Mouse (Mus musculus) MEL (cell line): ENCODE measurements around the gene Ttc29. TPM values are rescaled to one million over a fixed set of nuclear protein-coding genes. Genes with fewer than 3 reads are reported as not detected.

ENCODE experiments used
- DNase-seq: peaks from one replicate; pipeline ENCODE4 v3.0.0; 2011; ENCODE audit warnings: low read depth, low spot score
- H3K27ac ChIP-seq: 2 replicates; pipeline ENCODE4 v1.5.1; 2012; ENCODE audit warnings: low read depth, mild to moderate bottlenecking, control low read depth, low read length, moderate library complexity; ENCODE audit not compliant: control insufficient read depth
- H3K27me3 ChIP-seq, 2 experiments: fragments of 150-350 bp in 1 of 2; sonication (generic) in 1 of 2; 2 replicates each; pipeline ENCODE4 v1.6.1; 2012; ENCODE audit warnings: low read length in 2 of 2, mild to moderate bottlenecking in 2 of 2, improper control_type of control experiment in 1 of 2, moderate library complexity in 1 of 2; ENCODE audit not compliant: insufficient read depth in 2 of 2, control insufficient read depth in 1 of 2
- H3K36me3 ChIP-seq, 2 experiments: 2 replicates each; pipeline ENCODE4 v1.6.1; 2012 to 2014; ENCODE audit warnings: low read length in 2 of 2, improper control_type of control experiment in 1 of 2, inconsistent platforms in 1 of 2, mild to moderate bottlenecking in 1 of 2; ENCODE audit not compliant: insufficient read depth in 2 of 2, control insufficient read depth in 1 of 2
- H3K4me1 ChIP-seq, 2 experiments: fragments of 150-350 bp in 1 of 2; sonication (generic) in 1 of 2; 2 replicates each; pipeline ENCODE4 v1.6.1; 2012; ENCODE audit warnings: low read length in 2 of 2, improper control_type of control experiment in 1 of 2, mild to moderate bottlenecking in 1 of 2; ENCODE audit not compliant: insufficient read depth in 2 of 2, control insufficient read depth in 1 of 2
- H3K4me3 ChIP-seq, 2 experiments: fragments of 150-350 bp in 1 of 2; sonication (generic) in 1 of 2; 2 replicates each; pipeline ENCODE4 v1.5.1; 2012; ENCODE audit warnings: low read depth in 2 of 2, low read length in 2 of 2, mild to moderate bottlenecking in 2 of 2, moderate library complexity in 2 of 2, control low read depth in 1 of 2, improper control_type of control experiment in 1 of 2; ENCODE audit not compliant: control insufficient read depth in 1 of 2, insufficient read depth in 1 of 2
- H3K79me2 ChIP-seq: 2 replicates; pipeline ENCODE4 v1.6.1; 2012; ENCODE audit warnings: mild to moderate bottlenecking, low read length, moderate library complexity; ENCODE audit not compliant: control insufficient read depth, poor library complexity, insufficient read depth
- H3K9ac ChIP-seq: 2 replicates; pipeline ENCODE4 v1.6.1; 2012; ENCODE audit warnings: low read depth, mild to moderate bottlenecking, control low read depth, low read length, moderate library complexity; ENCODE audit not compliant: control insufficient read depth, poor library complexity, severe bottlenecking
- H3K9me3 ChIP-seq: fragments of 150-350 bp; sonication (generic); replicated peaks from 2 replicates; pipeline ENCODE4 v1.6.1; 2012; ENCODE audit warnings: mild to moderate bottlenecking, low read length, improper control_type of control experiment, moderate library complexity; ENCODE audit not compliant: insufficient read depth
- CTCF ChIP-seq, 3 experiments: IDR thresholded peaks in 2 of 3; conservative IDR thresholded peaks in 1 of 3; 2 replicates each; pipeline ENCODE4 v1.5.1; 2011 to 2012; ENCODE audit warnings: low read length in 3 of 3, low read depth in 2 of 3, mild to moderate bottlenecking in 2 of 3, improper control_type of control experiment in 1 of 3, inconsistent platforms in 1 of 3, mixed read lengths in 1 of 3, moderate library complexity in 1 of 3; ENCODE audit not compliant: control insufficient read depth in 1 of 3, insufficient read depth in 1 of 3, poor library complexity in 1 of 3, severe bottlenecking in 1 of 3
- EP300 ChIP-seq, 2 experiments: IDR thresholded peaks; 2 replicates each; pipeline ENCODE4 v1.6.1; 2011; ENCODE audit warnings: improper control_type of control experiment in 2 of 2, low read length in 2 of 2, low read depth in 1 of 2, mild to moderate bottlenecking in 1 of 2
- GATA1 ChIP-seq: IDR thresholded peaks from 2 replicates; pipeline ENCODE4 v1.6.1; 2011; ENCODE audit warnings: low read depth, low read length, improper control_type of control experiment
- HCFC1 ChIP-seq: IDR thresholded peaks from 2 replicates; pipeline ENCODE4 v1.6.1; 2012; ENCODE audit warnings: low read depth, mild to moderate bottlenecking, inconsistent platforms, low read length, improper control_type of control experiment, moderate library complexity
- MAFK ChIP-seq: IDR thresholded peaks from 2 replicates; pipeline ENCODE4 v1.6.1; 2011; ENCODE audit warnings: low read depth, mild to moderate bottlenecking, low read length, improper control_type of control experiment, borderline replicate concordance
- MAZ ChIP-seq: IDR thresholded peaks from 2 replicates; pipeline ENCODE4 v1.6.1; 2012; ENCODE audit warnings: low read depth, mild to moderate bottlenecking, inconsistent platforms, low read length, improper control_type of control experiment
- MXI1 ChIP-seq: IDR thresholded peaks from 2 replicates; pipeline ENCODE4 v1.6.1; 2011; ENCODE audit warnings: mild to moderate bottlenecking, low read depth, low read length, improper control_type of control experiment
- POLR2AphosphoS2 ChIP-seq: IDR thresholded peaks from 2 replicates; pipeline ENCODE4 v1.6.1; 2011; ENCODE audit warnings: low read length, improper control_type of control experiment
- RAD21 ChIP-seq: IDR thresholded peaks from 2 replicates; pipeline ENCODE4 v1.6.1; 2011; ENCODE audit warnings: mild to moderate bottlenecking, low read depth, low read length, improper control_type of control experiment
- RCOR1 ChIP-seq: IDR thresholded peaks from 2 replicates; pipeline ENCODE4 v1.6.1; 2012; ENCODE audit warnings: low read depth, mild to moderate bottlenecking, inconsistent platforms, low read length, improper control_type of control experiment
- TAL1 ChIP-seq: IDR thresholded peaks from 2 replicates; pipeline ENCODE4 v1.6.1; 2012; ENCODE audit warnings: mild to moderate bottlenecking, inconsistent platforms, low read length, moderate library complexity, mixed read lengths
- TCF12 ChIP-seq: IDR thresholded peaks from 2 replicates; pipeline ENCODE4 v1.6.1; 2014; ENCODE audit warnings: low read depth, mild to moderate bottlenecking, inconsistent platforms, low read length, improper control_type of control experiment, moderate library complexity
- UBTF ChIP-seq: IDR thresholded peaks from 2 replicates; pipeline ENCODE4 v1.6.1; 2012; ENCODE audit warnings: low read depth, mild to moderate bottlenecking, inconsistent platforms, low read length, improper control_type of control experiment, moderate library complexity, borderline replicate concordance; ENCODE audit not compliant: insufficient read depth
- USF1 ChIP-seq: IDR thresholded peaks from 2 replicates; pipeline ENCODE4 v1.6.1; 2014; ENCODE audit warnings: low read depth, mild to moderate bottlenecking, inconsistent platforms, low read length, improper control_type of control experiment, moderate library complexity
- ZC3H11A ChIP-seq: IDR thresholded peaks from 2 replicates; pipeline ENCODE4 v1.6.1; 2012; ENCODE audit warnings: low read depth, mild to moderate bottlenecking, inconsistent platforms, low read length, improper control_type of control experiment
- polyA plus RNA-seq, 2 experiments: library from polyadenylated mRNA; stranded (reverse) in 1 of 2; unstranded in 1 of 2; fragments of >175 nt in 1 of 2; fragments of >200 nt in 1 of 2; gene quantifications; 2 replicates each; pipeline versions ENCODE4 v1.2.1 to v1.2.4; 2012; ENCODE audit warnings: low replicate concordance in 2 of 2, low read depth in 1 of 2; ENCODE audit not compliant: insufficient read length in 2 of 2, insufficient read depth in 1 of 2, missing spikeins in 1 of 2
- total RNA-seq: library from RNA; depleted of rRNA; stranded (reverse); fragments of 300-350 nt; gene quantifications from 2 replicates; pipeline ENCODE4 v1.2.3, GENCODE M21; 2012

Gene Ttc29
- total and polyA plus RNA-seq, 3 experiments, result not detected

DNA sequence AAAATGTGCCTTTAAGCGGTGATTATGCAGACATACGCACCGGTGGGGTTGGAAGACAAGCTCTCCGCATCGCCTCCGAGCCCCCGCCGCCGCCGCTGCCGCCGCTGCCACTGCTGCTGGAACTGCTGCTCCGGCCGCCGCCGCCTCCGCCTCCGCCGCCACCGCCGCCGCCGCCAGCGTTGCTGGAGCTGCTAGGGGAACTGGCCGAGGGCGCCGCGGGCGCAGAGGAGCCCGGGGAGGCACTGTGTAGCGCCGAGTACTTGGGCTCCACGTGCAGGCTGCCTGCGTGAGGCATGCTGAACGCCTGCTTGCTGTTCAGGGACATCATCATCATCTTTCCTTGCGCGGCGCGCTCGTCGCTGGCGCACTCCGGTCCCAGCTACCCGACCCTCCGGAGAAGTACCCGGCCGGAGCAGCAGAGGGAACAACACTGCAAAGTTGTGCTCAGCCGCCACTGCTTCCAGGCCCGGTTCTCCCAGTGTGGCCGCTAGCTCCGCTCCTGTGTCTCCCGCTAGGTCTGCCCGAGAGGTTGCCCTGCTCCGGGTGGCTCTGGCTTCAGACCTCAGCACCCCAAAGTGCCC, 223.1 kb downstream of the Ttc29 start, which contains the start of gene Pou4f2:
Gene Pou4f2 (minus strand): TSS at position 575 of the 581 bp plus-strand sequence.
- DNase-seq, result no peak
- Histone ChIP-seq H3K36me3 (no peaks in the 10 kb centered on the region), H3K27me3 (no peaks in the 10 kb centered on the region), H3K27ac (no peak within 1 kb of the TSS), H3K79me2 (no peaks in the 10 kb centered on the region), H3K4me3 (no peak within 1 kb of the TSS), H3K9ac (no peak within 1 kb of the TSS), H3K4me1 (no peaks in the 10 kb centered on the region), H3K9me3 (no peaks in the 10 kb centered on the region)
- TF ChIP-seq ZC3H11A (no peak), MAFK (no peak), TCF12 (no peak)

DNA sequence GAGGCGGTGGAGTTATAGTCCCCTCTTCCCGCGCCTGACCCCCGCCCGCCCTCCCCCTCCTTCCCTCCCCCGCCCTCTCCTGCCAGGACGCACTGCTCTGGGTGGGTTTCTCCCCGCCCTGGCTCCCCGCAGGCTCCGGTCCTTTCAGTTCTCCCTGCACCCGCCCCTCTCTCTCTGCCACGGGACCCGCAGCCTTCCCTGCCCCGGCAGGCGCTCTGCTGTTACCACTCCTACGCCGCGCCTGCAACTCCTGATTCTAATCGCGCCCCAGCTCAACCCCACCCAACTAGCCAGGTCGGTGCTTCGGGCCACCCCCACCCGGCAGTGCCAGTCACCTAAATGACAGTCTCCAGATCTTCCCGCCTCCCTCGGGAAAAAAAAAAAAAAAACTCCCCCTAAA, 223.6 kb downstream of the Ttc29 start:
- H3K4me1 ChIP-seq, result no peaks in the 10 kb centered on the region
- no peak for DNase-seq

DNA sequence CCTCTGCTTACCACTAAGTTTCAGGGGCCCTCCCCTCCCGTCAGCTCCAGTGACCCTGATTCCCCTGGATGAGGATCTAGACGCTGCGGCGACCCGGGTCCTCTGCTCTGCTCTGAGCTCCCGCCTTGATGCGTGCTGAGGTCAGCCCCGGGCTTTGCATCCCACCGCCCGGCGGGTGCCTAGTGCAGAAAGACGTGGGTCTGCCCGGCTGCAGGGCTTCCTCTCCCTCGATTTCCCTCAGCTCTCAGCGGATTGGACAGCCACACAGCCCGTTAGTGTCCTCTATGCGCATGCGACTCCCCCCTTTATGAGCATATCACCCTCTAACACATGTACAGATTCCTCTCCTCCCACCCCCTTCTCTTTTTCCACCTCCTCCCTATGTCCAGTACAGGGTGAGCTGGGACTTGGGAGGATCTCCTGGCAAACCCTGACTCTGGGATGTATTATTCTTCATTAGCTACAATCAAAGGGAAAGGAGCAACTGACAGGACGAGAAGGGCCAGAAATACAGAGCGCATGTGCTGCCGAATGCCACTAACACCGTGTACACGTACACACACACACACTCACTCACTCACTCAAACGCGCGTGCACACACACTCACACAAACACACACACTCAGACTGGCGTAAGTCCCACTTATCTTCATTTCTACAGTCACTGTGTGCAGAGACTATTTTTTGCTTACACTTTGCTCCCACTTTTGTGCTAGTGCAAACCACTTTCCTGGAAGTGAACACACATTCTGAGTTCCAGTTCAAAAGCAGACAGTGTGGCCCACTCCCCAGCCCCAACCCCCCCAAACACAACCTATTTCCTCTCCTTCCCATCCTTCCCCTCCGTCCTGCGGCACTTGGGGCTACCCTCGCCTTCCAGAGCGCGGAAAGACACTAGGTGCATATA, 224.3 kb downstream of the Ttc29 start:
- no peak for TF ChIP-seq GATA1
- TF ChIP-seq RCOR1, result no peak
- TF ChIP-seq MAZ, result no peak
- no peak for TF ChIP-seq USF1
- no peak for TF ChIP-seq TCF12
- TF ChIP-seq EP300 (IDR thresholded peaks at IDR 0.05; ENCODE audit: low read depth in 1 of 2, low read length in 2 of 2), result no peak
- DNase-seq, result no peak
- no peak overlapping the region for H3K27ac ChIP-seq
- H3K9ac ChIP-seq, result no peak overlapping the region
- no peaks in the 10 kb centered on the region for H3K36me3 ChIP-seq
- no peaks in the 10 kb centered on the region for H3K79me2 ChIP-seq
- H3K27me3 ChIP-seq, result no peaks in the 10 kb centered on the region
- H3K9me3 ChIP-seq, result no peaks in the 10 kb centered on the region
- no peaks in the 10 kb centered on the region for H3K4me1 ChIP-seq
- H3K4me3 ChIP-seq, result no peak overlapping the region

More for the DNA sequence above, 223.6 kb downstream of the Ttc29 start:
- Histone ChIP-seq H3K9me3 (no peaks in the 10 kb centered on the region), H3K27me3 (no peaks in the 10 kb centered on the region), H3K9ac (no peak overlapping the region), H3K79me2 (no peaks in the 10 kb centered on the region), H3K4me3 (no peak overlapping the region), H3K27ac (no peak overlapping the region), H3K36me3 (no peaks in the 10 kb centered on the region)
- no peak for TF ChIP-seq ZC3H11A
- TF ChIP-seq UBTF, result no peak
- TF ChIP-seq POLR2AphosphoS2, result no peak
- TF ChIP-seq TAL1, result no peak
- TF ChIP-seq CTCF (IDR thresholded peaks at IDR 0.05 in 2 of 3, conservative IDR thresholded peaks at IDR 0.05 in 1 of 3; ENCODE audit: control insufficient read depth in 1 of 3, insufficient read depth in 1 of 3, low read depth in 2 of 3, low read length in 3 of 3, poor library complexity in 1 of 3, severe bottlenecking in 1 of 3), result no peak
- no peak for TF ChIP-seq TCF12
- TF ChIP-seq RAD21, result no peak
- TF ChIP-seq MXI1, result no peak
- no peak for TF ChIP-seq HCFC1
